Mouse (Mus musculus) ovary, postnatal 36 days (tissue): ENCODE results near the gene Atoh7.

Experiments used
- DNase-seq: peaks from one replicate; pipeline ENCODE4 v3.0.0; 2022; ENCODE audit warnings: low spot score, mixed read lengths

The Atoh7 gene

GRCm38 (mm10) chr10:63098191-63098590, 1.3 kb upstream of the Atoh7 start:
- DNase-seq = no peak

GRCm38 (mm10) chr10:63099941-63100562, 601 bp downstream of the Atoh7 start:
- peak; percentile 59 for DNase-seq

- no peak for DNase-seq
These were observed 1.2 kb downstream of the Atoh7 start for GRCm38 (mm10) chr10:63100657-63101056.

GRCm38 (mm10) chr10:63113027-63113604, 13.7 kb downstream of the Atoh7 start:
- no peak for DNase-seq

GRCm38 (mm10) chr10:63113716-63114360, 14.4 kb downstream of the Atoh7 start:
- DNase-seq = no peak

- no peak for DNase-seq
These were observed 16.4 kb downstream of the Atoh7 start for GRCm38 (mm10) chr10:63115881-63116280.

- DNase-seq = no peak
These were observed 16.9 kb downstream of the Atoh7 start for GRCm38 (mm10) chr10:63116376-63116775.

GRCm38 (mm10) chr10:63117583-63117982, 18.1 kb downstream of the Atoh7 start:
- DNase-seq = no peak

- no peak for DNase-seq
These were observed 20.5 kb downstream of the Atoh7 start for GRCm38 (mm10) chr10:63119916-63120315.

GRCm38 (mm10) chr10:63121961-63122360, 22.5 kb downstream of the Atoh7 start:
- DNase-seq = no peak

GRCm38 (mm10) chr10:63122516-63122915, 23.1 kb downstream of the Atoh7 start:
- no peak for DNase-seq

- DNase-seq = no peak
These were observed 23.7 kb downstream of the Atoh7 start for GRCm38 (mm10) chr10:63123141-63123540.

- no peak for DNase-seq
These were observed 24.6 kb downstream of the Atoh7 start for GRCm38 (mm10) chr10:63124016-63124415.

GRCm38 (mm10) chr10:63125343-63125742, 25.9 kb downstream of the Atoh7 start:
- peak; percentile 17 for DNase-seq

- no peak for DNase-seq
These were observed 26.7 kb downstream of the Atoh7 start for GRCm38 (mm10) chr10:63126116-63126515.

- DNase-seq = no peak
These were observed 27.7 kb downstream of the Atoh7 start for GRCm38 (mm10) chr10:63127156-63127555.

- DNase-seq = no peak
These were observed 28.8 kb downstream of the Atoh7 start for GRCm38 (mm10) chr10:63128256-63128655.

- DNase-seq = no peak
These were observed 31.0 kb downstream of the Atoh7 start for GRCm38 (mm10) chr10:63130500-63130899.

GRCm38 (mm10) chr10:63132356-63132755, 32.9 kb downstream of the Atoh7 start:
- no peak for DNase-seq

GRCm38 (mm10) chr10:63133326-63133725, 33.9 kb downstream of the Atoh7 start:
- DNase-seq = no peak

- DNase-seq = no peak
These were observed 36.2 kb downstream of the Atoh7 start for GRCm38 (mm10) chr10:63135680-63136079.

GRCm38 (mm10) chr10:63136436-63136835, 37.0 kb downstream of the Atoh7 start:
- no peak for DNase-seq

GRCm38 (mm10) chr10:63142660-63143059, 43.2 kb downstream of the Atoh7 start:
- no peak for DNase-seq
